Mouse (Mus musculus): ENCODE measurements around the gene Fgf12. TPM values are rescaled to one million over a fixed set of nuclear protein-coding genes. Genes with fewer than 3 reads are reported as not detected.

The Fgf12 gene
- polyA plus RNA-seq, 2 experiments: 6.0 to 8.1 TPM

DNA sequence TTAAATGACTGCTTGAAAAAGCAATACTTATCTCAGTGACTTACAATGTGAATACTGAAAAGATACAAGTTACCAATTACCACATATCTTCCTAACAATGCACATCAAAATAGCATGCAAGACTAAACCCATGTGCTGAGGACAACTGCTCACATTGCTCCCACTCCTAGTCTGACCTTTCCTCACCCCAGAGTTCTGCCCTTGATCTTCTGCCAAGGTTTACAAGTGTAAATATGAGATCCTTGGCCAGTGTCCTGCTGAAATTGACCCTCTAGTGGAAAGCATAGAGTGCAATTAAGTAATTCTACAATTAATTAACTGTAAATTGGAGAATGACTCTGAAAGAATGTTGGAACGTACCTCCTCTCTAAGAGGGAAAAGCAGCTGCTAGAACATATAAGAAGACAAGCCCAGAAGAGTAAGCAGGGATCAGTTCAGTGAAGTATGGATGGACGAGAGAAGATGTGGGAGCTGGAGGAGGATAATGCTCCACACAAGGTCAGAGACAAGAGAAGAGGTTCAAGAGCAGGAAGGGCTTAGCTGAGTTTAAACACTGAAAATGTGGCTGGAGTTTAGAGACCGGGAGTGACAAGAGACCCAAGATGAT lies 333.1 kb downstream of the Fgf12 start:
- Histone ChIP-seq H3K9me3 (ENCODE audit: control insufficient read depth, low read length) (no peaks in the 10 kb centered on the region), H3K9ac (ENCODE audit: low read depth, low read length, severe bottlenecking) (no peak overlapping the region), H3K27me3 (ENCODE audit: control insufficient read depth, insufficient read depth, low read length) (no peaks in the 10 kb centered on the region), H3K36me3 (ENCODE audit: control insufficient read depth, insufficient read depth, low read length) (no peaks in the 10 kb centered on the region), H3K27ac (replicated peaks; ENCODE audit: low read depth, low read length) (no peak overlapping the region), H3K4me3 (replicated peaks; ENCODE audit: low read length) (no peak overlapping the region), H3K4me1 (ENCODE audit: control insufficient read depth, insufficient read depth, low read length) (0 out of 2 replicates have a peak, but pooled peaks cover 6% of the 10 kb centered on the region), H3K4me2 (replicated peaks; ENCODE audit: low read depth, low read length, severe bottlenecking) (no peak overlapping the region)
- WGBS: 78% methylated on average over 3 of the region's 3 CpGs
- ATAC-seq (ENCODE audit: low FRiP score, low read depth): no peak
- DNase-seq (ENCODE audit: low spot score): no peak
- no peak for TF ChIP-seq POLR2A (IDR thresholded peaks at IDR 0.05; ENCODE audit: borderline replicate concordance, extremely low read depth, insufficient read depth, insufficient read length)

DNA sequence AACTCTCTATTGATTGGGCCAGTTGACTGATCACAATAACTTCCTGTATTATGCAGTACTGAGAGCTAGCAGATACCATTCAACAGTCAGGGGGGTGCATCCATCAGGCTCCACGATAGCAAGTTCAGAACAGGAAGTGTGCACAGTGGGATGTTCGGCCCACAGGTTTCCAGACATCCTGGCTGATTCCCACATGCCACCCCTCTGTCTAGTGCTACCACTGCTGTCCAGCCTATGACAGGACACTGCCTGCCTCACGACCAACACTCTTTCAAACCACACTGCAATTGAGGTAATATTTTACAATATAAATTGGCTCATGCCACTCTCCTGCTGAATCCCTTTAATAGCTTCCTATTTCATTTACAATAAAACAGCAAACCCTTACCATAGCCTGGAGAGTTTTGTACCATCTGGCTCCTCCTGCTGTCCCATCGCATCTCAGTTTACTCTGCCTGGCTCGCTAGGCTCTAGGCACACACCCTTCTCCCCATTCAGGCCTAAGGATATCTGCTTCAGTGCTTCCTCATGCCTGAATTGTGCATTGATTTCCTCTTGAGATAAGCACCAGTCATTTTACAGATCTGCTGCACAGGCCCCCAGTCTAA lies 341.6 kb downstream of the Fgf12 start:
- 62% methylated on average over 5 of the region's 5 CpGs for WGBS

DNA sequence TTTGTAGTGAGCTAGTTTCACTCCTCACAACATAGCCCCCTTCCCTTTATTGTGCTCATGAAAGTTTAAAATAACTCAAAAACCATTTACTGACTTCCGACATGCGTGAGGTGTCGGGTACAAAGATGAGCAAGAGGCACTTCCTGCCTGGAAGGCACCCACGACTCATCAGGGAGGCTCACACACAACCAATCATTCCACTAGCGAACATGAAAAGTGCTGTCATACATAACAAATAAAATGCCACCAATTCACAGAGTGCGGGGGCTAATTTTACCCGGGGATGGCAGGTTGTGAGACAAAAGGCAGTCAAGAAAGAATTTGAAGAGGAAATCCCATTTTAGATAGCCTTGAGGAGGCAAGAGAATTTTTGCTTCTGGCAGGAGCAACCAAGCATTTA lies 344.6 kb downstream of the Fgf12 start:
- Histone ChIP-seq H3K4me3 (replicated peaks; ENCODE audit: low read length) (no peak overlapping the region), H3K9me3 (ENCODE audit: control insufficient read depth, low read length) (no peaks in the 10 kb centered on the region), H3K36me3 (ENCODE audit: control insufficient read depth, insufficient read depth, low read length) (no peaks in the 10 kb centered on the region), H3K4me1 (ENCODE audit: control insufficient read depth, insufficient read depth, low read length) (no peaks in the 10 kb centered on the region), H3K27ac (replicated peaks; ENCODE audit: low read depth, low read length) (no peak overlapping the region), H3K4me2 (replicated peaks; ENCODE audit: low read depth, low read length, severe bottlenecking) (no peak overlapping the region), H3K27me3 (ENCODE audit: control insufficient read depth, insufficient read depth, low read length) (no peaks in the 10 kb centered on the region), H3K9ac (ENCODE audit: low read depth, low read length, severe bottlenecking) (no peak overlapping the region)
- no peak for TF ChIP-seq POLR2A (IDR thresholded peaks at IDR 0.05; ENCODE audit: borderline replicate concordance, extremely low read depth, insufficient read depth, insufficient read length)
- ATAC-seq (ENCODE audit: low FRiP score, low read depth): no peak
- no peak for DNase-seq (ENCODE audit: low spot score)
- 65% methylated on average over 7 of the region's 7 CpGs for WGBS

More for the DNA sequence above, 341.6 kb downstream of the Fgf12 start:
- Histone ChIP-seq H3K9me3 (ENCODE audit: control insufficient read depth, low read length) (no peaks in the 10 kb centered on the region), H3K4me1 (ENCODE audit: control insufficient read depth, insufficient read depth, low read length) (no peaks in the 10 kb centered on the region), H3K27me3 (ENCODE audit: control insufficient read depth, insufficient read depth, low read length) (no peaks in the 10 kb centered on the region), H3K4me2 (replicated peaks; ENCODE audit: low read depth, low read length, severe bottlenecking) (no peak overlapping the region), H3K4me3 (replicated peaks; ENCODE audit: low read length) (no peak overlapping the region), H3K9ac (ENCODE audit: low read depth, low read length, severe bottlenecking) (no peak overlapping the region), H3K27ac (replicated peaks; ENCODE audit: low read depth, low read length) (no peak overlapping the region), H3K36me3 (ENCODE audit: control insufficient read depth, insufficient read depth, low read length) (no peaks in the 10 kb centered on the region)
- DNase-seq (ENCODE audit: low spot score) (no peak), ATAC-seq (ENCODE audit: low FRiP score, low read depth) (no peak)
- TF ChIP-seq POLR2A (IDR thresholded peaks at IDR 0.05; ENCODE audit: borderline replicate concordance, extremely low read depth, insufficient read depth, insufficient read length): no peak

DNA sequence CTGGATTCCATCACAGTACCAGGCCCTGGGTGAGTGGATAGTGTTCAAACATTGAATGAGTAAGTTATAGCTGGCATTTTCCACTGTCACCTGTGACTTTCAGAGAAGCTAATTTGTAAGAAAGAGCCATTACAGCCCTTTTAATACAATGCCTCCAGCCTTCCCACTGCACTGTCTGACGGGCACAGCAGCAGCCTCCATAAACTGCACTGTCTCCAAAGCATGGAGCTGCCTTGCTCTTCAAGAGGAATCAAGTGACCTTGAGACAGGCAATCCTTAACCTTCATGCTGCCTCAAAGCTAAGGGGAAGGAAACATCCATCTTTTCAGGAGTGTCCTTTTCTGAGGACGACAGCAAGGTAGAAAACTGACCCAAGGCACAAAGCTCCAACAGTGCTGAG lies 345.0 kb downstream of the Fgf12 start:
- WGBS: 31% methylated on average over 2 of the region's 2 CpGs
- H3K4me2 ChIP-seq (replicated peaks; ENCODE audit: low read depth, low read length, severe bottlenecking): no peak overlapping the region
- H3K27ac ChIP-seq (replicated peaks; ENCODE audit: low read depth, low read length): no peak overlapping the region
- TF ChIP-seq POLR2A (IDR thresholded peaks at IDR 0.05; ENCODE audit: borderline replicate concordance, extremely low read depth, insufficient read depth, insufficient read length): no peak
- no peaks in the 10 kb centered on the region for H3K4me1 ChIP-seq (ENCODE audit: control insufficient read depth, insufficient read depth, low read length)
- H3K4me3 ChIP-seq (replicated peaks; ENCODE audit: low read length): no peak overlapping the region
- ATAC-seq (ENCODE audit: low FRiP score, low read depth) (no peak), DNase-seq (ENCODE audit: low spot score) (no peak)
- no peak overlapping the region for H3K9ac ChIP-seq (ENCODE audit: low read depth, low read length, severe bottlenecking)
- no peaks in the 10 kb centered on the region for H3K27me3 ChIP-seq (ENCODE audit: control insufficient read depth, insufficient read depth, low read length)
- no peaks in the 10 kb centered on the region for H3K9me3 ChIP-seq (ENCODE audit: control insufficient read depth, low read length)
- H3K36me3 ChIP-seq (ENCODE audit: control insufficient read depth, insufficient read depth, low read length): no peaks in the 10 kb centered on the region

DNA sequence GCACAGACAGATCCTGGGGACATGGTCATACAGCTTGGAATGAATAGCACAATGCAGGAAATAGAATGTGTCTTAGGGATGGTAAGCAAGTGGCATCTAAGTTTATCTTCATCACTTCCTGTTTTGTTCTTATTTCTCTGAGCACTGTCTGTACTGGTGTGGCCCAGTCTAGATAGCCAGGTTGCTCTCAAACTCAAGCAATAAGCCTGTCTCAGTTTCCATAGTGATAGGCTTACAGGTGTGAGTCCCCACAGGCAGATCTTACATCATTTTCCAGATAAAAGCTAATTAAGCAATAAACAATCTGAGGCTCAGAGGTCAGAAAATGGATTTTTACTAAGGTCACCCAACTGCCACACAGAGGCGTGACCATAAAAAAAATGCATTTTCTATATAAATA lies 348.7 kb downstream of the Fgf12 start:
- Histone ChIP-seq H3K36me3 (ENCODE audit: control insufficient read depth, insufficient read depth, low read length) (no peaks in the 10 kb centered on the region), H3K27me3 (ENCODE audit: control insufficient read depth, insufficient read depth, low read length) (no peaks in the 10 kb centered on the region), H3K4me3 (replicated peaks; ENCODE audit: low read length) (no peak overlapping the region), H3K27ac (replicated peaks; ENCODE audit: low read depth, low read length) (no peak overlapping the region), H3K4me2 (replicated peaks; ENCODE audit: low read depth, low read length, severe bottlenecking) (no peak overlapping the region), H3K4me1 (ENCODE audit: control insufficient read depth, insufficient read depth, low read length) (no peaks in the 10 kb centered on the region), H3K9me3 (ENCODE audit: control insufficient read depth, low read length) (no peaks in the 10 kb centered on the region), H3K9ac (ENCODE audit: low read depth, low read length, severe bottlenecking) (no peak overlapping the region)
- TF ChIP-seq POLR2A (IDR thresholded peaks at IDR 0.05; ENCODE audit: borderline replicate concordance, extremely low read depth, insufficient read depth, insufficient read length): no peak
- no peak for ATAC-seq (ENCODE audit: low FRiP score, low read depth)
- WGBS: 90% methylated on average over 1 of the region's 1 CpGs
- no peak for DNase-seq (ENCODE audit: low spot score)

Data from limb, embryonic 14.5 days (tissue).